Mouse (Mus musculus): ENCODE measurements around the gene Rph3al.

Gene Rph3al

GRCm38 (mm10) chr11:75904982-75905381 lies 33.2 kb downstream of the Rph3al start:
- DNase-seq = peak; percentile 86

GRCm38 (mm10) chr11:75904501-75904900 lies 33.7 kb downstream of the Rph3al start:
- peak; percentile 49 for DNase-seq

- peak; percentile 52 for DNase-seq
Measured at GRCm38 (mm10) chr11:75903486-75903885, 34.7 kb downstream of the Rph3al start.

GRCm38 (mm10) chr11:75901339-75901738 lies 36.9 kb downstream of the Rph3al start:
- no peak for DNase-seq

DNA sequence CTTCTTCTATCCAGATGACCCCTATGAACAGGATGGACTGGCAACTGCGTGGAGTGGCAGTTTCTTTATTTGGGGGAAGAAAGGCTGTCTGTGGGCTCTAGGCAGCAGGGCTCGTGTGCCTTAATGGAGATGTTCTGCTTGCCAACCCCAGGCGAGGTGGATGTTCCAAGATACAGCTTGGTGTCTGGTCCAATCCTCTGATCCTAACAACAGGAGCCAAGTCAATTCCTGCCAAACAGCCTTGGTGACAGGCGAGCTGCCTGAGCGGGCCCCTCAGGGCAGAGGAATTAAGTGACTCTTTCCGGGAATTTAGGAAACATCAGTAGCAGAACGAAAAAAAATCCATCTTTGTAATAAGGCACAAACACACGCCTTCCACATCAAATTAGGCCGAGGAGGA lies 38.6 kb downstream of the Rph3al start:
- DNase-seq = no peak

GRCm38 (mm10) chr11:75898532-75898931 lies 39.7 kb downstream of the Rph3al start:
- DNase-seq = no peak

GRCm38 (mm10) chr11:75894791-75895420 lies 43.3 kb downstream of the Rph3al start:
- peak; percentile 50 for DNase-seq

DNA sequence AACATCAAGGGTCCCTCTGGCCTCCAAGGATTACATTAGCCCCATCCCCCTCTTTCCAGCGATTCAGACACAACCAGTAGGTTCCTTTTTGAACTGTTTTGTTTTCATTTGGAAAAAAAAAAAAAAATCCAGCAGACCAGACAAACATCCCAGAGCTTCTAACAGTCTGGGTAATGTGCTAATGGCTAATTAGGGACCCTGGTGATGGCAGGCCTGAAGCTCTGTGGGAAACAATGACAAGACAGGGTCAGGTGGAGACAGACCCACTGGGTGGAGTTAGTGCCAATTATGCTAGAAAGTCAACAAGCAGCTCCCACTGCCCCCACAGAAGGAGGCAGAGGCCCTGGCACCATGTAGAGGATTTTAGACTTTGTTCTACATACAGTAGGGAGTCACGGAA lies 44.3 kb downstream of the Rph3al start:
- DNase-seq = no peak

GRCm38 (mm10) chr11:75887349-75887748 lies 50.9 kb downstream of the Rph3al start:
- no peak for DNase-seq

DNA sequence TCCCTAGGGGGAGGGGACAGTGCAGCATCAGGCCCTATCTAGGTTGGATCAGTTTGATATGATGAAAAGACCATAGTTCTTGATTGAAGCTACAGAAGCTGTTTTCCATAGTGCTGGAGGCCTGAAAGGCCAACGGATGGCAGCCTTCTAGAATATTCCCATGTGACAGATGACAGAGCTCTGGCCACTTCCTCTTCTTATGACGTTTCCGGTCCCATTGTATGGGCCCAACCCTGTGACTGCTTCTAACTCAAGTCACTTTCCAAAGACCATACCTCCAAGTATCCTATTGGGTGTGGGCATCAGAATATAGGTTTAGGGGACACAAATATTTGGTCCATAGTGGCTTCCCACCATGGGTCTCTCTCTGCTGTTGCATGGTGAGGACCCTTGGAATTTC lies 57.0 kb downstream of the Rph3al start:
- DNase-seq = no peak

DNA sequence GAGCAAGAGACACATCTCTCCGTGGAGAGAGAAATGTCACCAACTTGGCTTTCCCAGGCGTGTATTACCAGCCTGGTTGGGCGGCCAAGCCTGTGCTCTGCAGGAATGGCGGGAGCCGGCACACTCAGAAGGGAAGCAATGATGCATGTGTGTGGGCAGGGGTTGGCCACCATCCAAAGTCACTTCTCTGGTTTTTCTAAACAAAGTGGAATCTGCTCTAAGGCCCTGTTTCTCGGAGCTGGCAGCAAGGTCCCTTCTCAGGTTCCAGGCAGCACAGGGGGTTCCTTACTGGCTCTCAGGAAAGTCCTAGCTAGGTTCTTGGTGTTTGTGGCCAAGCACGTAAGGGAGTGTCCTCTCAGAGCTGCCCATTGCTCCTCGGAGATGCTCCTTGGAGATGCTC lies 58.2 kb downstream of the Rph3al start:
- DNase-seq = peak; percentile 77

DNA sequence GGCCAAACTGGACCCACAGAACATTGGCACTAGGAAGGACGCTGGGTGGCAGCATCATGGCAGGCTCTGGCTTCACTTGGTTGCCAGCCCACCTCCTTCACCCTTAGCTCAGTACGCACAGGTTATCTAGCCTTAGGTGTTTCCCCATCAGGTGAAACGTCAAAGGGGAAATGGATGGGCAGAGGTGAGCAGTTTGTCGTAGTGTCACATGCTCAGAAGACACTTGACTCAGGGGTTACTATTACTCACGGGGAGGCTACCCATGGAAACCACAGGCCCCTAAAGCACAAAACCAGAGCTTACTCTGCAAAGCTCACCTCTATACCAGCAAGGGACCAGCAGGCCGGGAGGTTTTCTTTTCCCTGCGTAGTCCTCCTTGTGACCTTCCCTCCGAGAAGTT lies 59.8 kb downstream of the Rph3al start:
- no peak for DNase-seq

GRCm38 (mm10) chr11:75876043-75876780 lies 62.0 kb downstream of the Rph3al start:
- DNase-seq = no peak

DNA sequence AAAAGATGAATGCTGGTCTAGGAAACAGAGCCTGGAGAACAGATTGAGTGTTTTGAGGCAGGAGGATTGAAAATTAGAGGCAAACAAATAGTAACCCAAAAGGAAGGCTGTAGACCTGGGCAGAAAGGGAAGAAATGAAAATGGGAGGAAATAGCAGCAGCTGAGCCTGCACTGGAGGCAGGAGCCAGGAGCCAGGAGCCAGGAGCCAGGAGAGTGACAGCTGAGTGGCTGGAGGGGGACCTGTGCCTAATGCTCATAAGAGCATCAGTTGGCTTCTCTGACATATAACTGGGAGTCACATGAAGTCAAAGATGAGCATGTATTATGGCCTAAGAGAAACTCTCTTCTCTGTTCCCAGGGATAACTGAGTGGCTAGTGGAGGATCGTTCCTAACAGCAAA lies 66.5 kb downstream of the Rph3al start:
- DNase-seq = no peak

DNA sequence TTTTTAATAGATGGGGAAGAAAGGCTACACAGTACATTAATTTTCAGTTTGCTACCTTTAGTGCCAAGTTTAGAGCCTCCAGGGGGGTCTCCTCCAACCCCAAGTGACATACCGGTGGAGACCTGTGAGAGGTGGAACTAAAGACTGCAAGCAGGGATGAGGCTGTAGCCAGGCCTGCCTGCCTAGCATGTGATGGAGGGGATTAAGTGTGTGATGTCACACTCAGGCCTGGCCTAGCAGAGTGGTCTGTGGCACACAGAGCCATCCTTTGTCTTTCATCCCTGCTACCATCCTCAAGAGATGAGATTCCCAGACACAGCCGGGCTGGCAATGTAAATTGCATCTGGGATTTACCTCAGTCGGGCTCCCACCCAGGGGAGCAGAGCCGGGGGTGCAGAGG lies 67.3 kb downstream of the Rph3al start:
- no peak for DNase-seq

- DNase-seq = no peak
Measured at GRCm38 (mm10) chr11:75870386-75870785, 67.8 kb downstream of the Rph3al start.

DNA sequence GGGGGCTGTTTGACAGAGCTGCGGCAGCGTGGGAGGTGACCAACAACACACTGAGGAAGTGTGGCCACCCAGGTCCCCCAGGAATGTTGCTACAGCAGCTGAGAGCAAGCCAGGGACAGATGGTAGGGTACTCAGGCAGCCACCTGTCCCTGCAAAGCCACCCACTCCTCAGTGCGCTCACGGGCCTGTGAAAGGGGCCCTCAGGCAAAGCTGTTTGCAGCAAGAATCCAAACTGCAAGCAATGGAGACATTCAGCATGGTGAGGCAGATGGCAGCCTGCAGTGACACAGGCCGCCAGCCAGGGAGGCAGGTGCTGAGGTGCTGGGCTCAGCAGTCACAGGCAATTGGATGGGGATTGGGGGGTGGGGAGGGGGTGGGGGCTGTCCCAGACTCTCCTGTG lies 68.3 kb downstream of the Rph3al start:
- no peak for DNase-seq

DNA sequence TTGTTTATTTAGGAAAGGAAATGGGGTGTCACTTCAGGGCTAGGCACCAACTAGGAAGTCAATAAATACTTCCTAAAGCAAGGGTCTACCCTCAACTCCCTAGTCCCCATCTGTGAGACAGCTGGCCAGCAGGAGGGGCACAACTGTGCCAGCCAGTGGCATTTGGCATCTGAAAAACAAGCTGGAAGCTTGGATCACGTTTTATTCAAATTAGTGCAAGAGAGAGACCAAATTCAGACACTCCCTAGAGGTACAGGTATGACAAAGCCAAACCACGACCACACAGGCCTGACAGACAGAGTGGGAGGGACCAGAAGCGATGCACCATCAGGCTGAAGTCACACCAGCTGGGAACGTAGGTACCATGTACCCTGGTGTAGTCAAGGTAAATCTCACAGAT lies 71.4 kb downstream of the Rph3al start:
- DNase-seq = no peak

DNA sequence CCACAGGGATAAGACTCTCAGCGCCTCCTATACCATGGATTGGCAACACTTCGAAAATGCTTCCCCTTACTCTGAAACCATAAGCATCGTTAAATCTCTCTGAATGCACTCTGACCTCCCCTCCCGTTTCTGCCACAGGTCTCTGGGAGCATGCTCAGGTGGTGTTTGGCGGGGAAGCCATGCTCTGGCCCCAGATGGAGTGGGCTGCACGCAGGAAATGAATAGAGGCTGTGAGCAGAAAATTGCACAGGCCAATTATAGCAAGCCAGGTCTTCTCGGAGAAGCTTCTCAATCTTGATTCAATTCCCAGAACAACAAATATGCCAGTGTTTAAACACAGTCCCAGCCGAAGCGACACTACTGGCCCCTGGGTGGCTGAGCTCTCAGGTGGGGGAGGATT lies 72.4 kb downstream of the Rph3al start:
- DNase-seq = no peak

DNA sequence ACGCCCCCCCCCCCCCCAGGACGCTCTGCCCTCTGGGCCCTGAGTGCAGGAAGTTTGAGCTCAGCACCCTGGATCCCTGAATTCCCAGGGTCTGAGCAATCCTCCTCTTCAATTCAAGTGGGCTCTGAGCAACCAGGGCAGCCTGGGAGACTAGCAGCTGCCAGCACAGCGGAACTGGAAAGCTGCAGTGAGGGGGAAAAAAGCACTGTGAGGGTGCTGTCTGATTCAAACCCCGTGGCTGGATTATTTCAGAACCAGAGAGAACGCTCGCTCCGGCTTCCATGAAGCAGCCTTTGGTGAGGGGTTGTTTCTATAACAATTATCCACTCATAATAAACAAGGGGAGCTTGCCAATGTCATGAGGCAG lies 73.0 kb downstream of the Rph3al start:
- no peak for DNase-seq

DNA sequence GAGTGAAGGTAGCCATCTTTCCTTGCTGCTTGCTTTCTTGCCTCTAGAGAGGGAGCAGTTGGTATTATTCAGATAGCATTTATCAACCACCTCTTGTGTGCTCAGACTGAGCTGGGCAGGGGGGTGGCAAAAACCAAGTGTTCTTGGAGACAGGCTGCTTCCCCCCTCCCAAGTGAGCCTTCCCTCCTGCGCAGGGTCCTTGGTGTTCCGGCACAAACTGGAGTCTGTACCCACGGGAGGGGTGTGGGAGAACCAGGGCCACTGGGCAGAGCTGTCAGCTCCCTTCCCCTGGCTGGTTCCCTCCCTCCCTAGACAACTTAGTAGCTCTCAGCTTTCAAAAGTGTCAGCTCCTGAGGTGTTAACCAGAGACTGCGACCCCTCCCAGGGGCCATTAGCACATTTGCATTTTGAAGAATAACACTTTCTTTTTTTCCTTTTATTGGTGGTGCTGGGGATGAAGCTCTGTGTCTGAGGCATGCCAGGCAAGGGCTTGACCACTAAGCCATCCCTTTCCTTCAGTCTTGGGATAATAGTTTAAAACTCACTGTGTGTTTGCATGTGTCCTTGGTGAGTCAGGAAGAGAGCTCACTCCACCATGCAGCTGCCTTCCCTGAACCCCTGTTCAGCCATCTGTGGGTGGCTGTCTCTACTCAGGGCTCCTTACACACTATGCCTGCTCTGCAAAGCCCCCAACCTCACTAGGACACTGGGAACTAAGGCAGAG lies 73.5 kb downstream of the Rph3al start:
- DNase-seq = no peak

- no peak for DNase-seq
Measured at GRCm38 (mm10) chr11:75862466-75862865, 75.8 kb downstream of the Rph3al start.

- no peak for DNase-seq
Measured at GRCm38 (mm10) chr11:75861653-75862052, 76.6 kb downstream of the Rph3al start.

DNA sequence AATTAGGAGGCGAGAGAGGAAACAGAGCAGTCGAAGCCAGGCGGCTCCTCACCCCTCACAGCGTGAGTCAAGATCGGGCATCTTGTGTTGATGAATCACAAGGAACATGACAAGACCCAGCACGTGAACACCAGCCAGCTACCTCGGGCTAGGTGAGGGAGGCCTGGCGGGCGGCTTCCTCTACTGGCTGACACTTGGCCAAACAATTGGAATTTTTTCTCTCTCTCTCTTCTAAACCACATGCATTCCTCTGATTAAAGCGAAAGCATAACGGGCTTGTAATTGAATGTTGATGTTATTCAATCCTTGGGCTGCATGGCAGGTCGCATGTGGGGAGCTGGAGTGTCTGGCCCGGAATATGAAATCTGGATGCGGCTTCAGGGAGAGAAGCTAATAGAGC lies 77.0 kb downstream of the Rph3al start:
- no peak for DNase-seq

All from kidney, postnatal 14 days (tissue).